18 mouse cellular contexts compared by ENCODE assay signal in the genomic region with DNA sequence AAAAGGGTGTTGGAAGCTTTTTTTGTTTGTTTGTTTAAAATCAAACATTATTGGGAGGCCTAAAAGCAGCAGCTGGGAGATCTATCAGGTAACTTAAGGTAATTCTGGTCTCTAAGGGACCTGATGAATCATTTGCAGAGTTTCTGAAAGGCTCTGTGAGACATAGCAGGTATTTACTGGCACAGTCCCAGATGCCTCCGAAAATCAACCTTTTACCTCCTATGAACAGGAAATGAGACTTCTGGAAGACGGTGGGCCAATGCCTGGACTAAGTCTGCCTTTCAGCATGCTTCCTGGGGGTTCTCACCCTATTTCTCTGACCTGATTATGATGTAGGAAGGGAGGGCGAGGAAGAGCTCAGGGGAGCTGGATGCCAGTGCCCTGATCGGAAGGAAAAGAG.
"Had no signal": no experiment of that assay in that cellular context is flagged by ENCODE, and none has a peak within 500 bp of the region (broad histone marks: within the 10 kb centered on the region; RNA-seq: fewer than 3 reads in every experiment).

No protein-coding gene starts in this region.

- H3K27ac ChIP-seq: layer of hippocampus, adult 2 months; left cerebral cortex, adult 2 months; liver, embryonic 13.5 days; neural tube, embryonic 12.5 days; neural tube, embryonic 15.5 days; stomach, embryonic 15.5 days had no signal

- H3K9me3 ChIP-seq: liver, embryonic 13.5 days; neural tube, embryonic 12.5 days; neural tube, embryonic 15.5 days; stomach, embryonic 15.5 days had no signal

- H3K4me3 ChIP-seq: layer of hippocampus, adult 2 months; left cerebral cortex, adult 2 months; liver, embryonic 13.5 days; neural tube, embryonic 12.5 days; neural tube, embryonic 15.5 days; stomach, embryonic 15.5 days had no signal

- ATAC-seq: inflammation-experienced regulatory T-cells, adult 6 months; intestine, embryonic 16.5 days had no signal

- DNase-seq: layer of hippocampus, adult 9-11 months; liver, embryonic 13.5 days; lung, adult 2 months; lung, postnatal 14 days; lung, postnatal 4 days; midbrain, embryonic 14.5 days; retina, postnatal 1 day; right cerebral cortex, postnatal 25 days; spleen, adult 18-20 months; thymus, postnatal 25 days had no signal

- H3K9ac ChIP-seq: liver, embryonic 13.5 days; neural tube, embryonic 12.5 days; neural tube, embryonic 15.5 days; stomach, embryonic 15.5 days had no signal

- H3K4me2 ChIP-seq: liver, embryonic 13.5 days; midbrain, embryonic 11.5 days; neural tube, embryonic 12.5 days; neural tube, embryonic 15.5 days; stomach, embryonic 15.5 days had no signal

- H3K36me3 ChIP-seq: liver, embryonic 13.5 days; neural tube, embryonic 12.5 days; neural tube, embryonic 15.5 days; stomach, embryonic 15.5 days had no signal

- H3K27me3 ChIP-seq: liver, embryonic 13.5 days; neural tube, embryonic 12.5 days; neural tube, embryonic 15.5 days; stomach, embryonic 15.5 days had no signal

- H3K4me1 ChIP-seq: liver, embryonic 13.5 days; neural tube, embryonic 12.5 days; stomach, embryonic 15.5 days had no signal
